Comparison of ENCODE assay signal across 30 mouse cellular contexts in the genomic region with DNA sequence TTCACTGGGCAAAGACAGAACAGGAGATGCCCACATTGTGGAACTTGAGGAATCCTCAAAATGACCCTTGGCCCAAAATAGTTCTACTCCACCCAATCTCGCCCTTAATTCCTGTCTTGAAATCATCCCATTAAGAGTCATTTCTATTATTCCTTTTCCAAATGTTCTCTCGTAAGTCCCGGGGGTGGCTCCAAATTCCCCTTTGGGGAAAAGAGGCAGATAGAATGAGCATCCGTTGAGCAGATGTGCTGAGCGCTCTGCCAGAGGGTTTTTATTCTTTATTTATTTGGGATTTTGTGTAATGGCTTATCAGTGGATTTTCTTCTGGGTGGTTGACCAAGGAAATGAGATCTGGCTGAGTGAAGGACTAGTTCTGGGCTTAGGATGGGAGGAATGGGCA. TPM values are rescaled to one million over a fixed set of nuclear protein-coding genes. Genes with fewer than 3 reads are reported as not detected.
DNase-seq lines count a peak whose midpoint lies in the region; ATAC-seq and TF ChIP-seq lines count a peak whose summit lies in the region.
"Had no signal": no experiment of that assay in that cellular context is flagged by ENCODE, and none has a peak within 500 bp of the region (broad histone marks: within the 10 kb centered on the region; RNA-seq: fewer than 3 reads in every experiment).

No protein-coding gene starts in this region.

- ATAC-seq in heart, embryonic 11.5 days (replicated peaks; ENCODE audit: insufficient number of reproducible peaks, low FRiP score, low TSS enrichment), result no peak
- no peak for ATAC-seq in hindbrain, postnatal 0 days
- ATAC-seq: CD4-positive, CD25-positive, alpha-beta regulatory T cell, adult 4 months; forebrain, embryonic 15.5 days; intestine, embryonic 15.5 days had no signal

- H3K4me3 ChIP-seq in heart, embryonic 11.5 days (ENCODE audit: low read depth, low read length), result no peak overlapping the region
- no peak overlapping the region for H3K4me3 ChIP-seq in gastrocnemius, adult 2 months
- H3K4me3 ChIP-seq in hindbrain, postnatal 0 days (ENCODE audit: low read length), result no peak overlapping the region
- H3K4me3 ChIP-seq: embryonic facial prominence, embryonic 10.5 days; embryonic facial prominence, embryonic 13.5 days; erythroblast, embryonic 14.5 days; forebrain, embryonic 12.5 days; forebrain, embryonic 15.5 days; heart, embryonic 13.5 days; hindbrain, embryonic 12.5 days; hindbrain, embryonic 15.5 days; intestine, embryonic 15.5 days had no signal

- H3K4me1 ChIP-seq in heart, embryonic 11.5 days (ENCODE audit: control insufficient read depth, insufficient read depth, low read length), result peaks cover 14% of the 10 kb centered on the region; the same call in 1 of the 2 replicates
- no peaks in the 10 kb centered on the region for H3K4me1 ChIP-seq in hindbrain, postnatal 0 days (ENCODE audit: insufficient read depth, low read length)
- H3K4me1 ChIP-seq: embryonic facial prominence, embryonic 13.5 days; forebrain, embryonic 12.5 days; forebrain, embryonic 15.5 days; hindbrain, embryonic 12.5 days; hindbrain, embryonic 15.5 days; intestine, embryonic 15.5 days had no signal

- no peak overlapping the region for H3K27ac ChIP-seq in heart, embryonic 11.5 days (ENCODE audit: low read depth, low read length)
- no peak overlapping the region for H3K27ac ChIP-seq in gastrocnemius, adult 2 months
- no peak overlapping the region for H3K27ac ChIP-seq in hindbrain, postnatal 0 days
- H3K27ac ChIP-seq: embryonic facial prominence, embryonic 10.5 days; embryonic facial prominence, embryonic 13.5 days; forebrain, embryonic 12.5 days; forebrain, embryonic 15.5 days; hindbrain, embryonic 12.5 days; hindbrain, embryonic 15.5 days; intestine, embryonic 15.5 days had no signal

- WGBS in heart, embryonic 11.5 days (ENCODE audit: insufficient replicate concordance), result 82% methylated on average over 5 of the region's 5 CpGs
- WGBS in hindbrain, postnatal 0 days, result 87% methylated on average over 5 of the region's 5 CpGs

- TF ChIP-seq CTCF in gastrocnemius, adult 2 months (IDR thresholded peaks at IDR 0.05), result no peak
- no peak for TF ChIP-seq CTCF in hindbrain, postnatal 0 days (IDR thresholded peaks at IDR 0.05; ENCODE audit: low read depth)

- no peaks in the 10 kb centered on the region for H3K27me3 ChIP-seq in heart, embryonic 11.5 days (ENCODE audit: control insufficient read depth, insufficient read depth, low read length)
- H3K27me3 ChIP-seq in hindbrain, postnatal 0 days (ENCODE audit: insufficient read depth, low read length), result no peaks in the 10 kb centered on the region
- H3K27me3 ChIP-seq: embryonic facial prominence, embryonic 13.5 days; forebrain, embryonic 15.5 days; heart, embryonic 13.5 days; hindbrain, embryonic 12.5 days; hindbrain, embryonic 15.5 days; intestine, embryonic 15.5 days had no signal

- no peak overlapping the region for H3K9ac ChIP-seq in heart, embryonic 11.5 days (ENCODE audit: low read depth, low read length)
- no peak overlapping the region for H3K9ac ChIP-seq in hindbrain, postnatal 0 days (replicated peaks; ENCODE audit: low read length)
- H3K9ac ChIP-seq: embryonic facial prominence, embryonic 13.5 days; forebrain, embryonic 12.5 days; forebrain, embryonic 15.5 days; heart, embryonic 13.5 days; hindbrain, embryonic 12.5 days; hindbrain, embryonic 15.5 days; intestine, embryonic 15.5 days had no signal

- intact Hi-C loops in heart, postnatal 14 days (cut with DNase I), result no loop called here
- intact Hi-C loops in gastrocnemius, adult 2 months (cut with DNase I), result no loop called here
- intact Hi-C loops in gastrocnemius, postnatal 36 days (cut with DNase I), result no loop called here
- intact Hi-C loops in left cerebral cortex, postnatal 36 days (cut with DNase I), result no loop called here

- no peak overlapping the region for H3K4me2 ChIP-seq in heart, embryonic 11.5 days
- H3K4me2 ChIP-seq in hindbrain, postnatal 0 days (ENCODE audit: low read depth, low read length), result no peak overlapping the region
- H3K4me2 ChIP-seq: embryonic facial prominence, embryonic 13.5 days; forebrain, embryonic 12.5 days; forebrain, embryonic 15.5 days; heart, embryonic 13.5 days; hindbrain, embryonic 12.5 days; hindbrain, embryonic 15.5 days; intestine, embryonic 15.5 days had no signal

- no peaks in the 10 kb centered on the region for H3K9me3 ChIP-seq in heart, embryonic 11.5 days (replicated peaks; ENCODE audit: control insufficient read depth, low read length)
- no peaks in the 10 kb centered on the region for H3K9me3 ChIP-seq in hindbrain, postnatal 0 days (ENCODE audit: low read length)
- H3K9me3 ChIP-seq: embryonic facial prominence, embryonic 10.5 days; embryonic facial prominence, embryonic 13.5 days; forebrain, embryonic 12.5 days; forebrain, embryonic 15.5 days; heart, embryonic 13.5 days; hindbrain, embryonic 12.5 days; hindbrain, embryonic 15.5 days; intestine, embryonic 15.5 days had no signal

- H3K36me3 ChIP-seq in heart, embryonic 11.5 days (ENCODE audit: control insufficient read depth, insufficient read depth, low read length), result no peaks in the 10 kb centered on the region
- H3K36me3 ChIP-seq in hindbrain, postnatal 0 days (ENCODE audit: insufficient read depth, low read length), result no peaks in the 10 kb centered on the region
- H3K36me3 ChIP-seq: embryonic facial prominence, embryonic 10.5 days; embryonic facial prominence, embryonic 13.5 days; forebrain, embryonic 12.5 days; forebrain, embryonic 15.5 days; heart, embryonic 13.5 days; hindbrain, embryonic 12.5 days; hindbrain, embryonic 15.5 days; intestine, embryonic 15.5 days had no signal

- DNase-seq in heart, postnatal 14 days, result peak; percentile 5 to 26
- peak; percentile 63 for DNase-seq in gastrocnemius, adult 2 months
- peak; percentile 25 for DNase-seq in gastrocnemius, postnatal 10 days
- peak; percentile 18 to 67 for DNase-seq in gastrocnemius, postnatal 36 days
- no peak for DNase-seq in ovary, adult 18-20 months (ENCODE audit: low spot score)
- DNase-seq in hindbrain, postnatal 0 days (ENCODE audit: low spot score), result no peak
- DNase-seq in left cerebral cortex, postnatal 36 days (ENCODE audit: low spot score in 2 of 2), result no peak
- DNase-seq: adrenal gland, adult 8-10 months; adrenal gland, postnatal 25 days; cerebellum, adult 11-12 months; cerebellum, adult 8-10 months; cerebellum, postnatal 10 days; cerebellum, postnatal 36 days; embryo, embryonic 11 days; kidney, adult 11 months had no signal

RNA-seq across cellular contexts. Expression of a gene that starts 16.5 kb away (rescaled TPM):
- 100 to 1,000 TPM; 382 to 401 TPM for total RNA-seq in heart, postnatal 14 days (2021)
- polyA plus RNA-seq in heart, embryonic 11.5 days (2014; fragmentation: Nextera tagmentation; extraction: Ambion mirVana), result 207 and 218 TPM in 2 replicates
- total RNA-seq in gastrocnemius, adult 2 months (2021), result 100 to 1,000 TPM; 181 to 256 TPM
- total RNA-seq in gastrocnemius, postnatal 10 days (2021), result 100 to 1,000 TPM; 175 to 214 TPM
- 100 to 1,000 TPM; 195 to 197 TPM for total RNA-seq in gastrocnemius, postnatal 36 days (2021)
- total RNA-seq in hindbrain, postnatal 0 days (2014; rRNA removed), result 28.4 and 39.5 TPM in 2 replicates
- 128 and 138 TPM in 2 replicates for polyA plus RNA-seq in hindbrain, postnatal 0 days (2015; fragmentation: Nextera tagmentation; extraction: Ambion mirVana)
- total RNA-seq in left cerebral cortex, postnatal 36 days (2021), result 100 to 1,000 TPM; 107 to 108 TPM

RNA-seq across cellular contexts. Expression of a gene that starts 22.9 kb away (rescaled TPM):
- 1 to 10 TPM; 1.1 to 2.0 TPM for total RNA-seq in heart, postnatal 14 days (2021)
- polyA plus RNA-seq in heart, embryonic 11.5 days (2014; fragmentation: Nextera tagmentation; extraction: Ambion mirVana), result 0.07 TPM in 1 of 2 replicates, not detected in the other
- total RNA-seq in gastrocnemius, adult 2 months (2021), result not detected
- not detected for total RNA-seq in gastrocnemius, postnatal 10 days (2021)
- total RNA-seq in gastrocnemius, postnatal 36 days (2021), result not detected
- 0.18 TPM in 1 of 2 replicates, not detected in the other for total RNA-seq in hindbrain, postnatal 0 days (2014; rRNA removed)
- 0.05 and 0.08 TPM in 2 replicates for polyA plus RNA-seq in hindbrain, postnatal 0 days (2015; fragmentation: Nextera tagmentation; extraction: Ambion mirVana)
- under 1 TPM; 0.15 to 0.43 TPM for total RNA-seq in left cerebral cortex, postnatal 36 days (2021)
- total RNA-seq: gastrocnemius, postnatal 4 days; hematopoietic stem cell, adult 5-6 weeks; MEL had no signal
- polyA plus RNA-seq: C2C12; CD4-positive, CD25-positive, alpha-beta regulatory T cell, adult 4 months; embryonic facial prominence, embryonic 10.5 days; embryonic facial prominence, embryonic 13.5 days; erythroblast, embryonic 14.5 days; heart, embryonic 13.5 days; hindbrain, embryonic 12.5 days; hindbrain, embryonic 15.5 days had no signal

Comparison
In these comparisons a context has a peak if more than half of its experiments do, and no peak if none do; other contexts are left out.
1. DNase-seq: peak in heart, postnatal 14 days (2 of 2), gastrocnemius, adult 2 months (single experiment), gastrocnemius, postnatal 10 days (single experiment) and gastrocnemius, postnatal 36 days (2 of 2); none in ovary, adult 18-20 months (single experiment), hindbrain, postnatal 0 days (single experiment) and left cerebral cortex, postnatal 36 days (0 of 2).